Mouse (Mus musculus) thymus, adult 2 months (tissue): ENCODE results near the gene Thsd7b. TPM values are rescaled to one million over a fixed set of nuclear protein-coding genes. Genes with fewer than 3 reads are reported as not detected.

ENCODE experiments used
- DNase-seq: peaks from one replicate; pipeline ENCODE4 v3.0.0; 2021
- H3K27ac ChIP-seq: fragments of 200-500 bp; 2 replicates; pipeline ENCODE4 v1.5.1; 2012; ENCODE audit warnings: low read length, control low read depth; ENCODE audit not compliant: control insufficient read depth, insufficient read depth
- H3K27me3 ChIP-seq: fragments of 200-500 bp; 2 replicates; pipeline ENCODE4 v1.6.1; 2012; ENCODE audit warnings: mild to moderate bottlenecking, low read length, moderate library complexity, mixed read lengths; ENCODE audit not compliant: control insufficient read depth, insufficient read depth
- H3K36me3 ChIP-seq: fragments of 200-500 bp; 2 replicates; pipeline ENCODE4 v1.6.1; 2012; ENCODE audit warnings: mild to moderate bottlenecking, low read length, moderate library complexity; ENCODE audit not compliant: control insufficient read depth, insufficient read depth
- H3K4me1 ChIP-seq: fragments of 200-500 bp; replicated peaks from 2 replicates; pipeline ENCODE4 v1.6.1; 2012; ENCODE audit warnings: low read length; ENCODE audit not compliant: control insufficient read depth, insufficient read depth
- H3K4me3 ChIP-seq: fragments of 200-500 bp; 2 replicates; pipeline ENCODE4 v1.5.1; 2012; ENCODE audit warnings: mild to moderate bottlenecking, low read length, control low read depth, moderate library complexity; ENCODE audit not compliant: control insufficient read depth, insufficient read depth
- CTCF ChIP-seq: fragments of 200-500 bp; IDR thresholded peaks from 2 replicates; pipeline ENCODE4 v1.5.1; 2012; ENCODE audit warnings: mild to moderate bottlenecking, control low read depth, low read length, moderate library complexity, borderline replicate concordance; ENCODE audit not compliant: control insufficient read depth, poor library complexity, insufficient read depth; ENCODE audit errors: extremely low read depth
- POLR2A ChIP-seq: fragments of 200-500 bp; IDR thresholded peaks from 2 replicates; pipeline ENCODE4 v1.6.1; 2012; ENCODE audit warnings: mild to moderate bottlenecking, low read length, control low read depth, moderate library complexity; ENCODE audit not compliant: control insufficient read depth, poor library complexity, insufficient read depth; ENCODE audit errors: extremely low read depth
- WGBS: fragments of 180-500 bp; shearing (Covaris S2); methylation state at CpG from one replicate; pipeline ENCODE4 v1.1.7; 2018; 5-methylcytosine and 5-hydroxymethylcytosine counted together
- polyA plus RNA-seq: library from polyadenylated mRNA; depleted of rRNA; stranded (reverse); fragments of >200 nt; gene quantifications from 2 replicates; pipeline ENCODE4 v1.2.3, GENCODE M21; 2012

The Thsd7b gene
- polyA plus RNA-seq, 1 experiment: 0.55 TPM

- no peak overlapping the region for H3K27ac ChIP-seq
- H3K4me3 ChIP-seq: no peak overlapping the region
- TF ChIP-seq POLR2A (no peak), CTCF (no peak)
- H3K27me3 ChIP-seq: no peaks in the 10 kb centered on the region
- DNase-seq: no peak
- no peaks in the 10 kb centered on the region for H3K4me1 ChIP-seq
- 46% methylated on average over 2 of the region's 2 CpGs for WGBS
- no peaks in the 10 kb centered on the region for H3K36me3 ChIP-seq
These were observed 570.3 kb downstream of the Thsd7b start for GRCm38 (mm10) chr1:129843416-129843815.

- Histone ChIP-seq H3K27me3 (no peaks in the 10 kb centered on the region), H3K36me3 (no peaks in the 10 kb centered on the region), H3K4me3 (no peak overlapping the region), H3K27ac (no peak overlapping the region), H3K4me1 (no peaks in the 10 kb centered on the region)
- no peak for DNase-seq
- TF ChIP-seq CTCF: no peak
- TF ChIP-seq POLR2A: no peak
- WGBS: 88% methylated on average over 5 of the region's 5 CpGs
These were observed 577.0 kb downstream of the Thsd7b start for GRCm38 (mm10) chr1:129850007-129850564.

GRCm38 (mm10) chr1:129867714-129868113 lies 594.6 kb downstream of the Thsd7b start:
- Histone ChIP-seq H3K27me3 (no peaks in the 10 kb centered on the region), H3K4me1 (no peaks in the 10 kb centered on the region), H3K27ac (no peak overlapping the region), H3K36me3 (no peaks in the 10 kb centered on the region), H3K4me3 (no peak overlapping the region)
- 70% methylated on average over 6 of the region's 6 CpGs for WGBS
- DNase-seq: no peak
- TF ChIP-seq CTCF: no peak
- TF ChIP-seq POLR2A: no peak

GRCm38 (mm10) chr1:129874355-129874754 lies 601.3 kb downstream of the Thsd7b start:
- no peak overlapping the region for H3K27ac ChIP-seq
- no peaks in the 10 kb centered on the region for H3K27me3 ChIP-seq
- no peak for DNase-seq
- TF ChIP-seq POLR2A (no peak), CTCF (no peak)
- H3K4me3 ChIP-seq: no peak overlapping the region
- H3K4me1 ChIP-seq: no peaks in the 10 kb centered on the region
- H3K36me3 ChIP-seq: no peaks in the 10 kb centered on the region
- WGBS: 85% methylated on average over 4 of the region's 4 CpGs

GRCm38 (mm10) chr1:129887861-129888260 lies 614.8 kb downstream of the Thsd7b start:
- TF ChIP-seq POLR2A (no peak), CTCF (no peak)
- H3K27ac ChIP-seq: no peak overlapping the region
- H3K36me3 ChIP-seq: no peaks in the 10 kb centered on the region
- WGBS: 48% methylated on average over 1 of the region's 1 CpGs
- DNase-seq: no peak
- no peaks in the 10 kb centered on the region for H3K4me1 ChIP-seq
- no peaks in the 10 kb centered on the region for H3K27me3 ChIP-seq
- no peak overlapping the region for H3K4me3 ChIP-seq

- no peaks in the 10 kb centered on the region for H3K27me3 ChIP-seq
- no peak for TF ChIP-seq CTCF
- TF ChIP-seq POLR2A: no peak
- no peak for DNase-seq
- no peaks in the 10 kb centered on the region for H3K36me3 ChIP-seq
- H3K4me1 ChIP-seq: no peaks in the 10 kb centered on the region
- no peak overlapping the region for H3K27ac ChIP-seq
- WGBS: 83% methylated on average over 5 of the region's 5 CpGs
- H3K4me3 ChIP-seq: no peak overlapping the region
These were observed 625.0 kb downstream of the Thsd7b start for GRCm38 (mm10) chr1:129898121-129898520.

- Histone ChIP-seq H3K4me1 (no peaks in the 10 kb centered on the region), H3K27ac (no peak overlapping the region), H3K4me3 (no peak overlapping the region), H3K27me3 (no peaks in the 10 kb centered on the region), H3K36me3 (no peaks in the 10 kb centered on the region)
- TF ChIP-seq CTCF: no peak
- no peak for TF ChIP-seq POLR2A
- DNase-seq: no peak
- WGBS: 66% methylated on average over 4 of the region's 4 CpGs
These were observed 642.4 kb downstream of the Thsd7b start for GRCm38 (mm10) chr1:129915484-129915883.

- WGBS: 94% methylated on average over 1 of the region's 1 CpGs
- Histone ChIP-seq H3K36me3 (no peaks in the 10 kb centered on the region), H3K27me3 (no peaks in the 10 kb centered on the region), H3K4me3 (no peak overlapping the region), H3K27ac (no peak overlapping the region), H3K4me1 (no peaks in the 10 kb centered on the region)
- no peak for TF ChIP-seq CTCF
- no peak for TF ChIP-seq POLR2A
- no peak for DNase-seq
These were observed 644.5 kb downstream of the Thsd7b start for GRCm38 (mm10) chr1:129917568-129917967.
